In genomic region chr3:151837749-151838148, GRCm38 (mm10) we compare ENCODE assay signal across 9 mouse cellular contexts. TPM values are rescaled to one million over a fixed set of nuclear protein-coding genes. Genes with fewer than 3 reads are reported as not detected.
DNase-seq lines count a peak whose midpoint lies in the region; ATAC-seq lines count a peak whose summit lies in the region.
"Had no signal": no experiment of that assay in that cellular context is flagged by ENCODE, and none has a peak within 500 bp of the region (broad histone marks: within the 10 kb centered on the region; RNA-seq: fewer than 3 reads in every experiment).

No protein-coding gene starts in this region.

- H3K9ac ChIP-seq in hindbrain, embryonic 13.5 days, result no peak overlapping the region
- no peak overlapping the region; the same call in 1 of the 2 replicates for H3K9ac ChIP-seq in midbrain, embryonic 11.5 days (ENCODE audit: low read length)

- H3K27ac ChIP-seq in heart, embryonic 10.5 days, result no peak overlapping the region
- no peak overlapping the region for H3K27ac ChIP-seq in hindbrain, embryonic 13.5 days
- no peak overlapping the region for H3K27ac ChIP-seq in midbrain, embryonic 11.5 days (ENCODE audit: low read depth, low read length)

- peak; percentile 55; the same call in 1 of the 2 replicates for ATAC-seq in common myeloid progenitor, adult 5-6 weeks (replicated peaks; ENCODE audit: low read depth, poor library complexity, severe bottlenecking)
- no peak for ATAC-seq in hindbrain, embryonic 13.5 days (ENCODE audit: low FRiP score)
- ATAC-seq in midbrain, embryonic 11.5 days (ENCODE audit: low FRiP score), result no peak

- intact Hi-C loops in heart, postnatal 36 days (cut with DNase I), result no loop called here

- H3K4me1 ChIP-seq in heart, embryonic 10.5 days, result peaks cover 10% of the 10 kb centered on the region; the same call in 1 of the 2 replicates
- peaks cover 15% of the 10 kb centered on the region for H3K4me1 ChIP-seq in hindbrain, embryonic 13.5 days (replicated peaks)
- peaks cover 6% of the 10 kb centered on the region; the same call in 1 of the 2 replicates for H3K4me1 ChIP-seq in midbrain, embryonic 11.5 days (ENCODE audit: control insufficient read depth, insufficient read depth, low read length)

- H3K4me3 ChIP-seq in heart, embryonic 10.5 days, result peak overlapping the region; percentile 72
- peak overlapping the region; percentile 54 for H3K4me3 ChIP-seq in hindbrain, embryonic 13.5 days
- H3K4me3 ChIP-seq in midbrain, embryonic 11.5 days (ENCODE audit: low read depth, low read length), result peak overlapping the region; percentile 47

- H3K4me2 ChIP-seq in hindbrain, embryonic 13.5 days, result peak overlapping the region; percentile 79
- peak overlapping the region; percentile 94 for H3K4me2 ChIP-seq in midbrain, embryonic 11.5 days

- no peaks in the 10 kb centered on the region for H3K36me3 ChIP-seq in heart, embryonic 10.5 days
- H3K36me3 ChIP-seq in hindbrain, embryonic 13.5 days, result no peaks in the 10 kb centered on the region
- no peaks in the 10 kb centered on the region for H3K36me3 ChIP-seq in midbrain, embryonic 11.5 days (ENCODE audit: control insufficient read depth, insufficient read depth, low read length)

- no peaks in the 10 kb centered on the region for H3K9me3 ChIP-seq in heart, embryonic 10.5 days
- no peaks in the 10 kb centered on the region for H3K9me3 ChIP-seq in hindbrain, embryonic 13.5 days
- H3K9me3 ChIP-seq in midbrain, embryonic 11.5 days (ENCODE audit: control insufficient read depth, low read length), result no peaks in the 10 kb centered on the region

- H3K27me3 ChIP-seq in heart, embryonic 10.5 days (ENCODE audit: insufficient read depth, poor library complexity, severe bottlenecking), result peaks cover 18% of the 10 kb centered on the region
- H3K27me3 ChIP-seq in hindbrain, embryonic 13.5 days, result peaks cover 26% of the 10 kb centered on the region
- peaks cover 9% of the 10 kb centered on the region for H3K27me3 ChIP-seq in midbrain, embryonic 11.5 days (ENCODE audit: control insufficient read depth, insufficient read depth, low read length)

- whole genome bisulfite sequencing in heart, embryonic 10.5 days, result 54% methylated on average over 9 of the region's 9 CpGs
- 49% methylated on average over 9 of the region's 9 CpGs for WGBS in hindbrain, embryonic 13.5 days
- WGBS in midbrain, embryonic 11.5 days, result 36% methylated on average over 9 of the region's 9 CpGs

- DNase-seq in heart, embryonic 10.5 days (ENCODE audit: low spot score), result no peak
- DNase-seq in heart, postnatal 36 days, result no peak
- no peak for DNase-seq in midbrain, embryonic 11.5 days (ENCODE audit: low spot score, missing footprints)
- no peak for DNase-seq in layer of hippocampus, adult 9-11 months
- no peak for DNase-seq in gastrocnemius, postnatal 25 days
- no peak for DNase-seq in adrenal gland, postnatal 36 days

RNA-seq across cellular contexts. Expression of gene Ptgfr, which starts 0.3 kb away (rescaled TPM):
- polyA plus RNA-seq in heart, embryonic 10.5 days (2016; fragmentation: Nextera tagmentation; extraction: Ambion mirVana), result 1.1 and 1.2 TPM in 2 replicates
- total RNA-seq in heart, postnatal 36 days (2021), result 1 to 10 TPM; 4.4 to 4.6 TPM
- 0.14 TPM in 1 of 2 replicates, not detected in the other for total RNA-seq in common myeloid progenitor, adult 5-6 weeks (2017)
- polyA plus RNA-seq in hindbrain, embryonic 13.5 days (2015; fragmentation: Nextera tagmentation; extraction: Ambion mirVana), result 0.40 and 0.52 TPM in 2 replicates
- polyA plus RNA-seq in midbrain, embryonic 11.5 days (2014; fragmentation: Nextera tagmentation; extraction: Ambion mirVana), result 0.62 and 1.1 TPM in 2 replicates
- total RNA-seq in gastrocnemius, postnatal 25 days (2021), result 1 to 10 TPM in 1 of 2 experiments, under 1 TPM in 1; 0.92 to 2.3 TPM
- under 1 TPM; 0.36 to 0.56 TPM for total RNA-seq in adrenal gland, postnatal 36 days (2021)
- total RNA-seq: hematopoietic stem cell, adult 5-6 weeks had no signal
